Mouse (Mus musculus): ENCODE results near the gene Jam2.

DNA sequence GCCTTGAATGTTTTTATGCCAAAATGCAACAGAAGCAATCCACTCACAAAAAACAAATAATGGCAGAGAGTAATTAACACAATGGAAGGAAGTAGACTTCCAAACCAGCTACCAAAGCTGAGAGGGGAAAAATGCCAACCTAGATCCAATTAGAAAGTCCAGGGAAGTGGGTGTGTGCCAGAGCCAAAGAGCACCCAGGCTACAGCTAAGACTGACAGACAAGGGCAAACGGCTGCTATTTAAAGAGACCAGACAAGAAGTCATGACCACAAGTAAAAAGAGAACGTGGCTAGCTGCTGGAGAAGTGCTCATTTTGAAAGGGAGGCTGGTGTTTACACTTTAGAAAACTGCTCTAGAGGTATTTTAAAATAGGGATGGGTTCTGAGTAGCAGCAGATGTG is 9.4 kb downstream of the Jam2 start:
- TF ChIP-seq POLR2A (IDR thresholded peaks at IDR 0.05; ENCODE audit: borderline replicate concordance, insufficient read depth, low read length) (no peak), CTCF (IDR thresholded peaks at IDR 0.05; ENCODE audit: borderline replicate concordance, insufficient read depth, low read depth, low read length) (no peak)

All from cerebellum, adult 2 months (tissue).